Mouse (Mus musculus) erythroblast, embryonic 14.5 days (primary cell): Measurements from ENCODE around the gene Rbm20. TPM values are rescaled to one million over a fixed set of nuclear protein-coding genes. Genes with fewer than 3 reads are reported as not detected.

Source experiments
- H3K27me3 ChIP-seq: 2 replicates; pipeline ENCODE4 v1.6.1; 2012; ENCODE audit warnings: inconsistent platforms; ENCODE audit not compliant: control insufficient read depth
- H3K36me3 ChIP-seq: 2 replicates; pipeline ENCODE4 v1.6.1; 2012; ENCODE audit warnings: mild to moderate bottlenecking, inconsistent platforms; ENCODE audit not compliant: control insufficient read depth
- H3K4me1 ChIP-seq: 2 replicates; pipeline ENCODE4 v1.6.1; 2012; ENCODE audit warnings: inconsistent platforms; ENCODE audit not compliant: control insufficient read depth
- H3K4me3 ChIP-seq: replicated peaks from 2 replicates; pipeline ENCODE3; 2012; ENCODE audit warnings: moderate library complexity, mild to moderate bottlenecking, inconsistent platforms
- H3K9me3 ChIP-seq: 2 replicates; pipeline ENCODE4 v1.6.1; 2012; ENCODE audit warnings: low read length, inconsistent platforms, mixed read lengths; ENCODE audit not compliant: control insufficient read depth
- GATA1 ChIP-seq: IDR thresholded peaks from 2 replicates; pipeline ENCODE4 v1.6.1; 2012; ENCODE audit warnings: low read length, inconsistent platforms, mixed read lengths
- TAL1 ChIP-seq: IDR thresholded peaks from 3 replicates; pipeline ENCODE4 v1.6.1; 2012; ENCODE audit warnings: low read length, inconsistent platforms, mixed read lengths
- polyA plus RNA-seq: library from polyadenylated mRNA; stranded (reverse); fragments of >175 nt; gene quantifications from 2 replicates; pipeline ENCODE4 v1.2.3, GENCODE M21; 2012

Rbm20 gene
- polyA plus RNA-seq, 1 experiment, result not detected

DNA sequence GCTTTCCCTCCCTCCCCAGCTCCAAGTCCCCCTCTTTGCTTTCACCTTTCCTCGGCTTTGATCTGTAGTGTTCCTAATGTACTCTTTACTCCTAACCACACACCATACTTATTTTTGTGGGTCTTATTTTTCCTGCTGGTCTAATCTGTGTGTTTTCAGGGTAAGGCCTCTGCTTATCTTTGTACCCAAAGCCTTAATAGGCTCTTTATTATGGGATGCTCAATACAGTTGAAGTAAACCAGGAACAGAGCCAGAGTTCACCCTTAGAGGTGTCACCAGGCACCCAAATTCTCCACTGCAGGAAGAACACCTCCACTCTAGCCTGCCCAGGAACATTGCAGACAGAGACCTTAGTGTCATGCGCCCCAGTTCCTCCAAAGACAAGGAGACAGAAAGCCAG is 214.5 kb downstream of the Rbm20 start:
- Histone ChIP-seq H3K4me1 (peaks cover 87% of the 10 kb centered on the region), H3K4me3 (no peak overlapping the region), H3K9me3 (no peaks in the 10 kb centered on the region), H3K27me3 (no peaks in the 10 kb centered on the region), H3K36me3 (no peaks in the 10 kb centered on the region)
- no peak for TF ChIP-seq GATA1
- no peak for TF ChIP-seq TAL1

- TF ChIP-seq GATA1, result no peak
- Histone ChIP-seq H3K4me1 (peaks cover 82% of the 10 kb centered on the region), H3K9me3 (no peaks in the 10 kb centered on the region), H3K36me3 (no peaks in the 10 kb centered on the region), H3K4me3 (no peak within 1 kb of the TSS), H3K27me3 (no peaks in the 10 kb centered on the region)
Measured at GRCm38 (mm10) chr19:53892061-53892460, 215.0 kb downstream of the Rbm20 start, which contains the start of gene Pdcd4. Pdcd4 (plus strand) TSS chr19:53892231.

DNA sequence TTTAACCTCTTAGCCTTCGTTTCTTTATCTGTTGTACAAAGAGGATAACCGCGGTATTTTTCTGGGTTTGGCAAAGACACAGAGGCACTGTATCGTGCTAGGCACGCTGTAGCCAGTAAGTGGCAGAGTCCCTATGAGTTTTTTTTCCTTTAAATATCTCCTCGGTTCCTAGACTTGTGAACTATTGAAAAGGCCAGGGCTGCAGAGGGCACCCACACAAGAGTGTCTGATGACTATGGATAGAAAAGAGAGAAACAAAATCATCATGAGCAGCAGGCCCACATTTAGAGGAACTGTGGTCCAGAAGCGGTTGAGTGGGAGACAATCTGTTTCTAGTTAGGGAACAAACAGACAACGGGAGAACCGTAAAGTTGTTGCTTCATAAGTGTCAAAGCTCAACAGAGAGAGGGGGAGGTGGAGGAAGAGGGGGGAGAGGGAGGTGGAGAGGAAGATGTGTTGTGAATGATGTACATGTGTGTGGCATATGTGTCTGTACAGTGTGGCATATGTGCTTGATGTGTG is 215.8 kb downstream of the Rbm20 start:
- Histone ChIP-seq H3K4me1 (peaks cover 73% of the 10 kb centered on the region), H3K36me3 (no peaks in the 10 kb centered on the region), H3K27me3 (no peaks in the 10 kb centered on the region), H3K4me3 (no peak overlapping the region), H3K9me3 (no peaks in the 10 kb centered on the region)
- TF ChIP-seq TAL1 (no peak), GATA1 (no peak)

- H3K36me3 ChIP-seq, result no peaks in the 10 kb centered on the region
- no peak overlapping the region for H3K4me3 ChIP-seq
- no peak for TF ChIP-seq TAL1
- TF ChIP-seq GATA1, result no peak
- H3K9me3 ChIP-seq, result no peaks in the 10 kb centered on the region
- peaks cover 70% of the 10 kb centered on the region for H3K4me1 ChIP-seq
- no peaks in the 10 kb centered on the region for H3K27me3 ChIP-seq
Measured at GRCm38 (mm10) chr19:53893711-53894171, 216.6 kb downstream of the Rbm20 start.

DNA sequence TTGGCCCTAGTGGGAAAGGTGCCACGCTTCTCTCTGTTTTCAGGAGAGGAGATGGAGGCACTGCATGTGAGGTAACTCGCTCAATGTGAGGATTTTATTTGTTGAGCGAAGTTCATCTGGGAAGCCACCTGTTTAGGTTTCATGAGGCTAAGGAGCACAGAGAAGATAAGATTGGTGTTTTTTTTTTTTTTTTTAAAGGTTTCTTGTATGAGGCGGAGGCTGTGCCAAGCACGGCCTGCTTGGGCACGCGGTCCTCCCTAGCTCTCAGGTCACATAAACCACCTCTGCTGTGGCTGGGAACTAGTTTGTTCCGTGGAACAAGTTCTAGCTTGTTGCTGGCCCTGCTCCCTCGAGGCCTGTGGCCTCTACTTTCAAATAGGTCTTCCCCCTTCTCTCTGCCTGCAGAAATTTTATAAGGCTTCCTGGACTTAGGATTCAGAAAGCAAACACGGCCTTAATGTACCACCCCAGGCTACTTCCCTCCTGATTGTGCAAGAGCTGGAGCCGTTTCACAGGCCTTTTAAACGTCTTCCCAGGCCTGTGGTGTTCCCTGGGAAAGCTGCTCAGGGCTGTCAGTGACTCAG is 217.5 kb downstream of the Rbm20 start:
- Histone ChIP-seq H3K27me3 (no peaks in the 10 kb centered on the region), H3K36me3 (no peaks in the 10 kb centered on the region), H3K4me1 (peaks cover 63% of the 10 kb centered on the region), H3K4me3 (no peak overlapping the region), H3K9me3 (no peaks in the 10 kb centered on the region)
- no peak for TF ChIP-seq GATA1
- no peak for TF ChIP-seq TAL1

GRCm38 (mm10) chr19:53898046-53898445 is 220.9 kb downstream of the Rbm20 start:
- no peak for TF ChIP-seq TAL1
- no peak for TF ChIP-seq GATA1
- no peak overlapping the region for H3K4me3 ChIP-seq
- H3K9me3 ChIP-seq, result no peaks in the 10 kb centered on the region
- H3K4me1 ChIP-seq, result peaks cover 58% of the 10 kb centered on the region
- no peaks in the 10 kb centered on the region for H3K27me3 ChIP-seq
- H3K36me3 ChIP-seq, result no peaks in the 10 kb centered on the region

DNA sequence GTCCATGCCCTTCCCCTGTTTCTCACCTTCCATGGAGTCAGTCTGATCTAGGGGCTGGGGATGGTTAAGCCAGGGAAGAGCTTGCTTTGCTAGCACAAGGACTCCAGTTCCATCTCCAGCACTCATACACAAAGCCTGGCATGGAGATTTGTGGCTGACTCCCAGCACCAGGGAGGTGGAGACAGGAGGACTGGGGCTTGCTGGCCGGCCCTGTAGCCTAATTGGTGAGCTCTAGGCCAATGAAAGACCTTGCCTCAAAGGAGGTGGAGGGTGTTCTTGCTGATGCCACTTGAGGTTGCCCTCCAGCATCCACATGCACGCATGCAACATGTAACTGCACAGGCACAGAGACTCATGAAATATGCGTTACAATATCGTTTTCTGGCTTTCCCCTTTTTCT is 221.4 kb downstream of the Rbm20 start:
- Histone ChIP-seq H3K9me3 (no peaks in the 10 kb centered on the region), H3K36me3 (no peaks in the 10 kb centered on the region), H3K27me3 (no peaks in the 10 kb centered on the region), H3K4me1 (peaks cover 53% of the 10 kb centered on the region), H3K4me3 (no peak overlapping the region)
- TF ChIP-seq TAL1, result no peak
- no peak for TF ChIP-seq GATA1

DNA sequence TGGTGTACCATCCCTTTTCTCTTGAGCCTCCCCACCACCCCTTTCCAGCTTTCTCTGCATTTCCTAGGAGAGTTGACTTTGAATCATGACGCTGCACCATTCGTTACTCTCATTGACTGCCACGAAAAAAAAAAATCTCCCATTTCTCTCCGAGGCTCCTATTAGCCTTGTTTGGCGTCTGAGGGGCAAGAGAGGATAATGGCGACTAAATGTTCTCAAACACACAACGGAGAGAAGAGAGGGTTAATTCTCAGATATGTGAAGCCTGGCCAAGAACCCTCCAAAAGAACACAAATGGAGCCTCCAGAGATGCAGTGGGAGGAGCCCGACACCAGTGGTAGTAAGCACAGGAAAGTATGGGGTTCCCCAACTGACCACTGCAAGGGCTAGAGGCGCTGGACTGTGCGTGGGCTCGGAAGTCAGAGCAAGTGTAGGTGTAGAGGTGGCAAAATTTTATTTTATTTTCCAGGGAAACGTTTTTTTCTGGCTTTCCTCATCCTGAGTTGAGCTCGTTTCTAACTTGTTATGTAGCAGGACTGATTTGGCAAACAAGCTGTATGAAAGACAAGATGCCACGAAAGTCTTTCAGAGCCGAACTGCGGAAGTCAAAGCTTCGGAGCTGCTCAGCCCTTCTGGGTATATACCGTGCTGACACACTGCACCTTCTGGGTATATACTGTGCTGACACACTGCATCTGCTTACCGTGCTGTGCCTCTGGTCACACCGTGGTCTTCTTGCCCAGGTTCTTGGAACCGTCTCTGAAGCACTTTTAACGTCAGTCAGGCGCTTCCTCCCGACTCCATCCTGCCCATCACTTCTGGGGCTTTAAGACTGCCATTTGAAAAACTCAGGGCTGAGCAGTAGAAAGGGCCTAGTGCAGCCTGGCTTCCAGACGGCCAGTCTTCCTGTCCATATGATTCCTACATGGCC is 222.1 kb downstream of the Rbm20 start:
- Histone ChIP-seq H3K36me3 (no peaks in the 10 kb centered on the region), H3K4me1 (peaks cover 52% of the 10 kb centered on the region), H3K4me3 (no peak overlapping the region)

GRCm38 (mm10) chr19:53899941-53900610 is 223.0 kb downstream of the Rbm20 start:
- Histone ChIP-seq H3K4me1 (peaks cover 52% of the 10 kb centered on the region), H3K4me3 (no peak overlapping the region), H3K36me3 (no peaks in the 10 kb centered on the region), H3K9me3 (no peaks in the 10 kb centered on the region), H3K27me3 (no peaks in the 10 kb centered on the region)
- TF ChIP-seq GATA1 (no peak), TAL1 (no peak)

More for the DNA sequence above, 222.1 kb downstream of the Rbm20 start:
- no peaks in the 10 kb centered on the region for H3K27me3 ChIP-seq
- H3K9me3 ChIP-seq, result no peaks in the 10 kb centered on the region
- no peak for TF ChIP-seq TAL1
- TF ChIP-seq GATA1, result no peak
